Mouse (Mus musculus) thymus, adult 2 months (tissue): ENCODE results near the gene Ccdc155. TPM values are rescaled to one million over a fixed set of nuclear protein-coding genes. Genes with fewer than 3 reads are reported as not detected.
A peak's percentile ranks its signal among the peaks of the same experiment; 100 is the strongest.

Source experiments
- DNase-seq: peaks from one replicate; pipeline ENCODE4 v3.0.0; 2021
- H3K27ac ChIP-seq: fragments of 200-500 bp; 2 replicates; pipeline ENCODE4 v1.5.1; 2012; ENCODE audit warnings: low read length, control low read depth; ENCODE audit not compliant: control insufficient read depth, insufficient read depth
- H3K27me3 ChIP-seq: fragments of 200-500 bp; 2 replicates; pipeline ENCODE4 v1.6.1; 2012; ENCODE audit warnings: mild to moderate bottlenecking, low read length, moderate library complexity, mixed read lengths; ENCODE audit not compliant: control insufficient read depth, insufficient read depth
- H3K36me3 ChIP-seq: fragments of 200-500 bp; 2 replicates; pipeline ENCODE4 v1.6.1; 2012; ENCODE audit warnings: mild to moderate bottlenecking, low read length, moderate library complexity; ENCODE audit not compliant: control insufficient read depth, insufficient read depth
- H3K4me1 ChIP-seq: fragments of 200-500 bp; replicated peaks from 2 replicates; pipeline ENCODE4 v1.6.1; 2012; ENCODE audit warnings: low read length; ENCODE audit not compliant: control insufficient read depth, insufficient read depth
- H3K4me3 ChIP-seq: fragments of 200-500 bp; 2 replicates; pipeline ENCODE4 v1.5.1; 2012; ENCODE audit warnings: mild to moderate bottlenecking, low read length, control low read depth, moderate library complexity; ENCODE audit not compliant: control insufficient read depth, insufficient read depth
- CTCF ChIP-seq: fragments of 200-500 bp; IDR thresholded peaks from 2 replicates; pipeline ENCODE4 v1.5.1; 2012; ENCODE audit warnings: mild to moderate bottlenecking, control low read depth, low read length, moderate library complexity, borderline replicate concordance; ENCODE audit not compliant: control insufficient read depth, poor library complexity, insufficient read depth; ENCODE audit errors: extremely low read depth
- POLR2A ChIP-seq: fragments of 200-500 bp; IDR thresholded peaks from 2 replicates; pipeline ENCODE4 v1.6.1; 2012; ENCODE audit warnings: mild to moderate bottlenecking, low read length, control low read depth, moderate library complexity; ENCODE audit not compliant: control insufficient read depth, poor library complexity, insufficient read depth; ENCODE audit errors: extremely low read depth
- whole genome bisulfite sequencing: fragments of 180-500 bp; shearing (Covaris S2); methylation state at CpG from one replicate; pipeline ENCODE4 v1.1.7; 2018; 5-methylcytosine and 5-hydroxymethylcytosine counted together
- polyA plus RNA-seq: library from polyadenylated mRNA; depleted of rRNA; stranded (reverse); fragments of >200 nt; gene quantifications from 2 replicates; pipeline ENCODE4 v1.2.3, GENCODE M21; 2012; rRNA removed

Gene Ccdc155
- 0.32 and 0.37 TPM in 2 replicates for polyA plus RNA-seq

GRCm38 (mm10) chr7:45204380-45205143, at the start of gene Ccdc155:
Gene Ccdc155 (minus strand): TSS chr7:45204892.
- 5% methylated on average over 43 of the region's 44 CpGs for WGBS
- Histone ChIP-seq H3K4me3 (peak within 1 kb of the TSS; percentile 40), H3K36me3 (no peaks in the 10 kb centered on the region), H3K4me1 (peaks cover 11% of the 10 kb centered on the region), H3K27ac (no peak within 1 kb of the TSS), H3K27me3 (no peaks in the 10 kb centered on the region)
- peak; percentile 93 for DNase-seq
- 0 out of 2 replicates have a peak, but pooled peaks have one; percentile 28 for TF ChIP-seq POLR2A
- TF ChIP-seq CTCF, result 0 out of 2 replicates have a peak, but pooled peaks have one; percentile 21

DNA sequence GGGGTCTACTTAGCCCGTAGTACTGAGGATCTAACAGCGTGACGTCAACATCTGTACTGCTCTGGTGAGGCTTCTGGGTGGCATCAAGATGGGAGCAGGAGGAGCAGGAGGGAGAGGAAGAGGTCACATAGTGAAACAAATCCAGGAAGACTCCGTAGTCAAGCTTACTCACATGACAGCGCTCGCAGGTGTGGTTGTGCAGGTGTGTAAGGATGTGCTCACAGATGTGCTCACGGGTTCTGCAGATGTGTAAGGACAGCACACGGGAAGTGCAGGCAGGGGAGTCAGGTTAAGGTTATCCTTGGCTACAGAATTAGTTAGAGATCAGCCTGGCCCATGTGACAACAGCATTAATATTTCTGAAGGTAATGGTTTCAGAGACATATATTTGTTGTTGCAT, 49.1 kb upstream of the Ccdc155 start:
- no peak overlapping the region for H3K4me3 ChIP-seq
- DNase-seq, result no peak
- WGBS, result 94% methylated on average over 8 of the region's 8 CpGs
- H3K27me3 ChIP-seq, result no peaks in the 10 kb centered on the region
- H3K36me3 ChIP-seq, result no peaks in the 10 kb centered on the region
- no peaks in the 10 kb centered on the region for H3K4me1 ChIP-seq
- no peak overlapping the region for H3K27ac ChIP-seq
- no peak for TF ChIP-seq POLR2A
- no peak for TF ChIP-seq CTCF

DNA sequence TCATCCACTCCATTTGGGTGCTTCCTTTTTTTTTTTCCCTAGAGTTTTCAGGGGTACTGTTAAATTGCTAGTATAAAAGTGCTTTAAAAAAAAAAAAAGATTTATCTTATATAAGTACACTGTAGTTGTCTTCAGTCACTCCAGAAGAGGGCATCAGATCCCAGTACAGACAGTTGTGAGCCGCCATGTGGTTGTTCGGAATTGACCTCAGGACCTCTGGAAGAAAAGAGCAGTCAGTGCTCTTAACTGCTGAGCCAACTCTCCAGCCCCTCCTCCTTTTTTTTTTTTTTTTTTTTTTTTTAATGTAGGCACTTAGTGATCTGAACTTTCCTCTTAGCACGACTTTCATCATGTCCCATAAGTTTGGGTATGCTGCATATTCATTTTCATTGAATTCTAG, 43.0 kb upstream of the Ccdc155 start:
- H3K36me3 ChIP-seq, result no peaks in the 10 kb centered on the region
- H3K27ac ChIP-seq, result no peak overlapping the region
- 32% methylated on average over 3 of the region's 3 CpGs for WGBS
- H3K4me1 ChIP-seq, result no peaks in the 10 kb centered on the region
- no peaks in the 10 kb centered on the region for H3K27me3 ChIP-seq
- TF ChIP-seq POLR2A, result no peak
- H3K4me3 ChIP-seq, result no peak overlapping the region
- no peak for DNase-seq

- no peak for TF ChIP-seq POLR2A
- Histone ChIP-seq H3K36me3 (no peaks in the 10 kb centered on the region), H3K4me1 (peaks cover 24% of the 10 kb centered on the region), H3K27ac (no peak overlapping the region), H3K4me3 (no peak overlapping the region), H3K27me3 (no peaks in the 10 kb centered on the region)
- no peak for DNase-seq
- WGBS, result 91% methylated on average over 6 of the region's 6 CpGs
Observed at GRCm38 (mm10) chr7:45241389-45241749, 36.7 kb upstream of the Ccdc155 start.

DNA sequence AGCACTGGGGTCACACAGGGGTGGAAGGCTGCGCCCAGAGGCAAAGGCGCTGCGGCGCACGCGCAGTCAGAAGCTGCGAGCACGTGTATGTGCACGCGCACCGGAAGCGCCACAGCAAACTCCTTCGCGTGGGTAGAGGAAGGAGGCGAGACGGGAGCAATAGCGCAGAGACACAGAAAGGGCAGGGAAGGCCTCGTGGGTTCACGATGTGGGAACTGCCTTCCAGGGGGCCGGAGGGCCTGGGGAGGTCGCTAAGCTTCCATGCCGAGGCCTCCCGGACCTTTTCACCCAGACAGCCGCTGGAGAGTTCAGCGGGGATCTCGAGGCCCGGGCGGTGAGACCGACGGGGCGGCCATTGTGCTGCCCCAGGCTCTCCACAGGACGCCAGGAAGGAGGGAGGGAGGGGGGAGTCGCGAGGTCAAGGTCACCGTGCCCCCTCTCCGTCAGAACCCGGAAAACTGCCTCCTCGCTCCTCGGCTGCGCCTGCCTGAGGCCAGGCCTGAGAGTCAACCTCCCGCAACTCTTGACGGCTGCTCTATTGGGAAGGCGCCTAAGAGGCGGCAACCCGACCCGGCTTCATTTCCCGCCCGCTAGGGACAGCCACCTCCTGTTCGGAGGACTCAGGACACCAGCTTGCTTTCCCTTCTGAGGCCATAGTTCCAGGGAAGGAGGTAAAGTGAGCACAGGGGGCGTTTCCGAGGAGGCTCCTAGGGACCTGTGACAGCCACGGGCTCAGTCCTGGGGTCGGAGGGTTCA, 36.1 kb upstream of the Ccdc155 start, which contains the start of gene Slc6a16:
TSS of gene Slc6a16 (plus strand) at position 453 of the 756 bp plus-strand sequence.
- no peak within 1 kb of the TSS for H3K27ac ChIP-seq
- H3K4me3 ChIP-seq, result no peak within 1 kb of the TSS
- TF ChIP-seq CTCF, result no peak
- no peak for TF ChIP-seq POLR2A
- H3K4me1 ChIP-seq, result peaks cover 24% of the 10 kb centered on the region
- no peak for DNase-seq
- WGBS, result 94% methylated on average over 53 of the region's 53 CpGs
- no peaks in the 10 kb centered on the region for H3K36me3 ChIP-seq
- H3K27me3 ChIP-seq, result no peaks in the 10 kb centered on the region

- WGBS, result 96% methylated on average over 7 of the region's 7 CpGs
- no peak for DNase-seq
- TF ChIP-seq CTCF, result no peak
- no peak for TF ChIP-seq POLR2A
- peaks cover 24% of the 10 kb centered on the region for H3K4me1 ChIP-seq
- H3K27ac ChIP-seq, result no peak overlapping the region
- no peaks in the 10 kb centered on the region for H3K36me3 ChIP-seq
- H3K4me3 ChIP-seq, result no peak overlapping the region
- H3K27me3 ChIP-seq, result no peaks in the 10 kb centered on the region
Observed at GRCm38 (mm10) chr7:45240109-45240508, 35.4 kb upstream of the Ccdc155 start.
